Comparison of ENCODE assay signal across 10 mouse cellular contexts in genomic region chr5:127240646-127241045, GRCm38 (mm10). TPM values are rescaled to one million over a fixed set of nuclear protein-coding genes. Genes with fewer than 3 reads are reported as not detected.
DNase-seq lines count a peak whose midpoint lies in the region; ATAC-seq and TF ChIP-seq lines count a peak whose summit lies in the region.
"Had no signal": no experiment of that assay in that cellular context is flagged by ENCODE, and none has a peak within 500 bp of the region (broad histone marks: within the 10 kb centered on the region; RNA-seq: fewer than 3 reads in every experiment).

No protein-coding gene starts in this region.

- no peaks in the 10 kb centered on the region for H3K36me3 ChIP-seq in lung, embryonic 16.5 days (ENCODE audit: control insufficient read depth, insufficient read depth, low read length)
- no peaks in the 10 kb centered on the region for H3K36me3 ChIP-seq in hindbrain, embryonic 12.5 days
- no peaks in the 10 kb centered on the region for H3K36me3 ChIP-seq in midbrain, embryonic 12.5 days
- no peaks in the 10 kb centered on the region for H3K36me3 ChIP-seq in stomach, postnatal 0 days (ENCODE audit: control insufficient read depth, insufficient read depth, low read length)

- DNase-seq in lung, adult 2 months: no peak
- DNase-seq in urinary bladder, postnatal 36 days (ENCODE audit: low spot score in 2 of 2): no peak
- DNase-seq in stomach, postnatal 0 days (ENCODE audit: low spot score): no peak
- DNase-seq: kidney, adult 11 months; retina, postnatal 1 day had no signal

- H3K9ac ChIP-seq in lung, embryonic 16.5 days (ENCODE audit: low read length): no peak overlapping the region
- H3K9ac ChIP-seq in hindbrain, embryonic 12.5 days: peak overlapping the region; percentile 66; the same call in 1 of the 2 replicates
- H3K9ac ChIP-seq in midbrain, embryonic 12.5 days (replicated peaks): no peak overlapping the region
- no peak overlapping the region for H3K9ac ChIP-seq in stomach, postnatal 0 days (ENCODE audit: low read length)
- H3K9ac ChIP-seq: liver, embryonic 14.5 days had no signal

- H3K4me1 ChIP-seq in lung, embryonic 16.5 days (replicated peaks; ENCODE audit: control insufficient read depth, insufficient read depth, low read length): peaks cover 16% of the 10 kb centered on the region
- 0 out of 2 replicates have a peak, but pooled peaks cover 2% of the 10 kb centered on the region for H3K4me1 ChIP-seq in lung, adult 2 months (ENCODE audit: control insufficient read depth, insufficient read depth, low read length)
- peaks cover 30% of the 10 kb centered on the region for H3K4me1 ChIP-seq in hindbrain, embryonic 12.5 days
- peaks cover 27% of the 10 kb centered on the region for H3K4me1 ChIP-seq in midbrain, embryonic 12.5 days
- no peaks in the 10 kb centered on the region for H3K4me1 ChIP-seq in stomach, postnatal 0 days (replicated peaks; ENCODE audit: control insufficient read depth, insufficient read depth)

- H3K4me3 ChIP-seq in lung, embryonic 16.5 days (ENCODE audit: low read length): no peak overlapping the region
- H3K4me3 ChIP-seq in lung, adult 2 months (replicated peaks; ENCODE audit: extremely low read depth, low read depth, low read length): no peak overlapping the region
- H3K4me3 ChIP-seq in hindbrain, embryonic 12.5 days: peak overlapping the region; percentile 66; the same call in 1 of the 2 replicates
- peak overlapping the region; percentile 73; the same call in 1 of the 2 replicates for H3K4me3 ChIP-seq in midbrain, embryonic 12.5 days
- no peak overlapping the region for H3K4me3 ChIP-seq in stomach, postnatal 0 days (ENCODE audit: low read depth, low read length)

- TF ChIP-seq CTCF in lung, adult 2 months (IDR thresholded peaks at IDR 0.05; ENCODE audit: insufficient read depth, low read length): no peak
- no peak for TF ChIP-seq CTCF in stomach, postnatal 0 days (IDR thresholded peaks at IDR 0.05; ENCODE audit: low read depth)

- no peaks in the 10 kb centered on the region; the same call in 1 of the 2 replicates for H3K9me3 ChIP-seq in lung, embryonic 16.5 days (ENCODE audit: control insufficient read depth, low read length)
- peaks cover 5% of the 10 kb centered on the region; the same call in 1 of the 2 replicates for H3K9me3 ChIP-seq in hindbrain, embryonic 12.5 days (replicated peaks)
- H3K9me3 ChIP-seq in midbrain, embryonic 12.5 days: no peaks in the 10 kb centered on the region; the same call in 1 of the 2 replicates
- H3K9me3 ChIP-seq in stomach, postnatal 0 days (ENCODE audit: control insufficient read depth, low read length): no peaks in the 10 kb centered on the region

- WGBS in lung, embryonic 16.5 days: 42% methylated on average over 4 of the region's 4 CpGs
- 41% methylated on average over 4 of the region's 4 CpGs for WGBS in lung, adult 2 months
- 9% methylated on average over 4 of the region's 4 CpGs for WGBS in hindbrain, embryonic 12.5 days
- WGBS in midbrain, embryonic 12.5 days: 18% methylated on average over 4 of the region's 4 CpGs
- WGBS in stomach, postnatal 0 days: 34% methylated on average over 4 of the region's 4 CpGs

- H3K27me3 ChIP-seq in lung, embryonic 16.5 days (ENCODE audit: control insufficient read depth, insufficient read depth, low read depth, low read length): peaks cover 9% of the 10 kb centered on the region
- peaks cover 65% of the 10 kb centered on the region for H3K27me3 ChIP-seq in hindbrain, embryonic 12.5 days
- peaks cover 74% of the 10 kb centered on the region for H3K27me3 ChIP-seq in midbrain, embryonic 12.5 days
- peaks cover 13% of the 10 kb centered on the region for H3K27me3 ChIP-seq in stomach, postnatal 0 days (ENCODE audit: control insufficient read depth, insufficient read depth, low read length)

- no peak for ATAC-seq in lung, embryonic 16.5 days (ENCODE audit: low read depth)
- ATAC-seq in hindbrain, embryonic 12.5 days (ENCODE audit: low FRiP score): no peak
- no peak for ATAC-seq in midbrain, embryonic 12.5 days (ENCODE audit: low FRiP score, low read depth)
- no peak for ATAC-seq in CD4-positive, CD25-positive, alpha-beta regulatory T cell, adult 4 months
- no peak for ATAC-seq in stomach, postnatal 0 days (ENCODE audit: low FRiP score, low TSS enrichment)

- peak overlapping the region; percentile 94; the same call in 1 of the 2 replicates for H3K4me2 ChIP-seq in lung, embryonic 16.5 days (ENCODE audit: low read depth, low read length)
- peak overlapping the region; percentile 85 for H3K4me2 ChIP-seq in hindbrain, embryonic 12.5 days (replicated peaks)
- H3K4me2 ChIP-seq in midbrain, embryonic 12.5 days (replicated peaks): peak overlapping the region; percentile 89
- no peak overlapping the region for H3K4me2 ChIP-seq in stomach, postnatal 0 days (replicated peaks; ENCODE audit: low read depth)

- no peak for TF ChIP-seq POLR2A in lung, adult 2 months (IDR thresholded peaks at IDR 0.05; ENCODE audit: borderline replicate concordance, extremely low read depth, low read depth, low read length)

- H3K27ac ChIP-seq in lung, embryonic 16.5 days (ENCODE audit: low read length): no peak overlapping the region
- H3K27ac ChIP-seq in hindbrain, embryonic 12.5 days: no peak overlapping the region
- no peak overlapping the region for H3K27ac ChIP-seq in midbrain, embryonic 12.5 days (replicated peaks)
- H3K27ac ChIP-seq in stomach, postnatal 0 days (replicated peaks): no peak overlapping the region
- H3K27ac ChIP-seq: liver, embryonic 14.5 days had no signal

- TF ChIP-seq EP300 in stomach, postnatal 0 days (optimal IDR thresholded peaks at IDR 0.05): no peak

RNA-seq across cellular contexts. Expression of gene Tmem132c, which starts 1.0 kb away (rescaled TPM):
- 13.1 and 14.2 TPM in 2 replicates for polyA plus RNA-seq in lung, embryonic 16.5 days (2015; fragmentation: Nextera tagmentation; extraction: Ambion mirVana)
- 13.8 TPM in 2 replicates for polyA plus RNA-seq in lung, adult 2 months (2012; rRNA removed)
- polyA plus RNA-seq in hindbrain, embryonic 12.5 days (2016; fragmentation: Nextera tagmentation; extraction: Ambion mirVana): 30.6 and 33.9 TPM in 2 replicates
- polyA plus RNA-seq in midbrain, embryonic 12.5 days (2016; fragmentation: Nextera tagmentation; extraction: Ambion mirVana): 18.4 and 19.7 TPM in 2 replicates
- polyA plus RNA-seq in CD4-positive, CD25-positive, alpha-beta regulatory T cell, adult 4 months (2017; shearing (Covaris generic)): not detected
- polyA plus RNA-seq in stomach, postnatal 0 days (2015; fragmentation: Nextera tagmentation; extraction: Ambion mirVana): 1.7 and 2.5 TPM in 2 replicates

Comparison
In these comparisons a context has a peak if more than half of its experiments do, and no peak if none do; other contexts are left out.
1. H3K4me3 ChIP-seq: peak in hindbrain, embryonic 12.5 days (single experiment) and midbrain, embryonic 12.5 days (single experiment); none in lung, embryonic 16.5 days (single experiment), lung, adult 2 months (single experiment) and stomach, postnatal 0 days (single experiment).